Mouse (Mus musculus) CH12.LX (cell line): Measurements from ENCODE around the gene Lefty1. TPM values are rescaled to one million over a fixed set of nuclear protein-coding genes. Genes with fewer than 3 reads are reported as not detected.

Experiments
- DNase-seq: peaks from one replicate; pipeline ENCODE4 v3.0.0-alpha.2; 2013; ENCODE audit errors: extremely low read depth
- H3K27ac ChIP-seq: 2 replicates; pipeline ENCODE4 v1.5.1; 2012; ENCODE audit warnings: low read depth, mild to moderate bottlenecking, control low read depth, moderate library complexity; ENCODE audit not compliant: insufficient read depth
- H3K27me3 ChIP-seq: replicated peaks from 2 replicates; pipeline ENCODE3; 2012; ENCODE audit warnings: inconsistent platforms
- H3K36me3 ChIP-seq, 2 experiments: replicated peaks in 1 of 2; 2 replicates each; pipeline versions ENCODE3 to v1.6.1; 2012; ENCODE audit warnings: inconsistent platforms in 1 of 2, low read length in 1 of 2, mild to moderate bottlenecking in 1 of 2, mixed read lengths in 1 of 2, moderate library complexity in 1 of 2; ENCODE audit not compliant: control insufficient read depth in 1 of 2, insufficient read depth in 1 of 2
- H3K4me1 ChIP-seq, 2 experiments: 2 replicates each; pipeline ENCODE4 v1.6.1; 2012; ENCODE audit warnings: inconsistent platforms in 1 of 2, moderate library complexity in 1 of 2; ENCODE audit not compliant: insufficient read depth in 2 of 2, control insufficient read depth in 1 of 2
- H3K4me2 ChIP-seq: 2 replicates; pipeline ENCODE4 v1.6.1; 2012; ENCODE audit warnings: low read depth, mild to moderate bottlenecking, control low read depth; ENCODE audit not compliant: poor library complexity, insufficient read depth, severe bottlenecking
- H3K4me3 ChIP-seq, 3 experiments: fragments of 150-350 bp in 1 of 3; sonication (generic) in 1 of 3; replicated peaks in 1 of 3; 2 replicates each; pipeline versions ENCODE3 to v1.5.1; 2011 to 2012; ENCODE audit warnings: low read depth in 2 of 3, low read length in 2 of 3, mild to moderate bottlenecking in 2 of 3, moderate library complexity in 2 of 3, control low read depth in 1 of 3, improper control_type of control experiment in 1 of 3, inconsistent platforms in 1 of 3, mixed read lengths in 1 of 3; ENCODE audit not compliant: poor library complexity in 1 of 3
- H3K79me2 ChIP-seq: replicated peaks from 2 replicates; pipeline ENCODE4 v1.6.1; 2012; ENCODE audit warnings: mild to moderate bottlenecking, moderate library complexity; ENCODE audit not compliant: control insufficient read depth, poor library complexity, insufficient read depth, severe bottlenecking; ENCODE audit errors: extremely low read depth
- H3K9ac ChIP-seq: 2 replicates; pipeline ENCODE4 v1.6.1; 2012; ENCODE audit warnings: low read depth, mild to moderate bottlenecking, control low read depth, moderate library complexity; ENCODE audit not compliant: insufficient read depth
- H3K9me3 ChIP-seq: replicated peaks from 2 replicates; pipeline ENCODE3; 2012; ENCODE audit warnings: low read length, inconsistent platforms, mixed read lengths
- BHLHE40 ChIP-seq: IDR thresholded peaks from 2 replicates; pipeline ENCODE4 v1.6.1; 2011; ENCODE audit warnings: mild to moderate bottlenecking, low read depth, low read length, improper control_type of control experiment
- CHD1 ChIP-seq: IDR thresholded peaks from 2 replicates; pipeline ENCODE4 v1.6.1; 2012; ENCODE audit warnings: low read depth, low read length, improper control_type of control experiment, inconsistent platforms
- CTCF ChIP-seq, 2 experiments: IDR thresholded peaks in 1 of 2; conservative IDR thresholded peaks in 1 of 2; 2 replicates each; pipeline ENCODE4 v1.5.1; 2011 to 2012; ENCODE audit warnings: low read depth in 2 of 2, low read length in 2 of 2, improper control_type of control experiment in 1 of 2, inconsistent platforms in 1 of 2, mild to moderate bottlenecking in 1 of 2, moderate library complexity in 1 of 2
- E2F4 ChIP-seq: IDR thresholded peaks from 2 replicates; pipeline ENCODE4 v1.6.1; 2011; ENCODE audit warnings: low read depth, low read length, improper control_type of control experiment; ENCODE audit not compliant: insufficient replicate concordance
- ELF1 ChIP-seq: IDR thresholded peaks from 2 replicates; pipeline ENCODE4 v1.6.1; 2014; ENCODE audit warnings: low read depth, mild to moderate bottlenecking, inconsistent platforms, low read length, improper control_type of control experiment
- EP300 ChIP-seq: IDR thresholded peaks from 2 replicates; pipeline ENCODE4 v1.6.1; 2011; ENCODE audit warnings: low read length, improper control_type of control experiment
- GABPA ChIP-seq: IDR thresholded peaks from 2 replicates; pipeline ENCODE4 v1.6.1; 2012; ENCODE audit warnings: low read depth, low read length, improper control_type of control experiment, inconsistent platforms; ENCODE audit not compliant: insufficient replicate concordance
- IRF4 ChIP-seq: IDR thresholded peaks from 2 replicates; pipeline ENCODE4 v1.6.1; 2014; ENCODE audit warnings: low read depth, mild to moderate bottlenecking, inconsistent platforms, low read length, improper control_type of control experiment
- JUN ChIP-seq: IDR thresholded peaks from 2 replicates; pipeline ENCODE4 v1.6.1; 2011; ENCODE audit warnings: low read depth, mild to moderate bottlenecking, low read length, improper control_type of control experiment, moderate library complexity; ENCODE audit not compliant: insufficient read depth
- KAT2A ChIP-seq: IDR thresholded peaks from 2 replicates; pipeline ENCODE4 v1.6.1; 2012; ENCODE audit warnings: low read length, improper control_type of control experiment, inconsistent platforms; ENCODE audit not compliant: insufficient replicate concordance
- MAFK ChIP-seq: IDR thresholded peaks from 2 replicates; pipeline ENCODE4 v1.6.1; 2011; ENCODE audit warnings: low read length, improper control_type of control experiment; ENCODE audit not compliant: insufficient replicate concordance
- MAX ChIP-seq: IDR thresholded peaks from 2 replicates; pipeline ENCODE4 v1.6.1; 2011; ENCODE audit warnings: low read length, improper control_type of control experiment
- MAZ ChIP-seq: IDR thresholded peaks from 2 replicates; pipeline ENCODE4 v1.6.1; 2012; ENCODE audit warnings: low read depth, mild to moderate bottlenecking, inconsistent platforms, low read length, improper control_type of control experiment, moderate library complexity
- MEF2A ChIP-seq: IDR thresholded peaks from 2 replicates; pipeline ENCODE4 v1.6.1; 2014; ENCODE audit warnings: low read depth, mild to moderate bottlenecking, inconsistent platforms, low read length, improper control_type of control experiment, borderline replicate concordance
- MXI1 ChIP-seq: IDR thresholded peaks from 2 replicates; pipeline ENCODE4 v1.6.1; 2011; ENCODE audit warnings: mild to moderate bottlenecking, low read depth, low read length, improper control_type of control experiment
- MYC ChIP-seq: IDR thresholded peaks from 2 replicates; pipeline ENCODE4 v1.6.1; 2011; ENCODE audit warnings: low read depth, mild to moderate bottlenecking, improper control_type of control experiment, low read length
- NELFE ChIP-seq: IDR thresholded peaks from 2 replicates; pipeline ENCODE4 v1.6.1; 2011; ENCODE audit warnings: low read depth, low read length, improper control_type of control experiment
- NRF1 ChIP-seq: IDR thresholded peaks from 2 replicates; pipeline ENCODE4 v1.6.1; 2014; ENCODE audit warnings: low read depth, mild to moderate bottlenecking, inconsistent platforms, low read length, improper control_type of control experiment, moderate library complexity
- PAX5 ChIP-seq: IDR thresholded peaks from 2 replicates; pipeline ENCODE4 v1.6.1; 2012; ENCODE audit warnings: low read length, inconsistent platforms, mixed read lengths
- POLR2A ChIP-seq: IDR thresholded peaks from 2 replicates; pipeline ENCODE4 v1.6.1; 2011; ENCODE audit warnings: low read depth, mild to moderate bottlenecking, improper control_type of control experiment, low read length
- POLR2AphosphoS2 ChIP-seq: IDR thresholded peaks from 2 replicates; pipeline ENCODE4 v1.6.1; 2011; ENCODE audit warnings: low read depth, low read length, improper control_type of control experiment
- RAD21 ChIP-seq: IDR thresholded peaks from 2 replicates; pipeline ENCODE4 v1.6.1; 2011; ENCODE audit warnings: low read depth, mild to moderate bottlenecking, low read length, improper control_type of control experiment, moderate library complexity
- RCOR1 ChIP-seq: conservative IDR thresholded peaks from 2 replicates; pipeline ENCODE4 v1.6.1; 2012; ENCODE audit warnings: low read depth, mild to moderate bottlenecking, inconsistent platforms, low read length, improper control_type of control experiment
- SIN3A ChIP-seq: IDR thresholded peaks from 2 replicates; pipeline ENCODE4 v1.6.1; 2012; ENCODE audit warnings: low read length, improper control_type of control experiment, inconsistent platforms
- TBP ChIP-seq: conservative IDR thresholded peaks from 2 replicates; pipeline ENCODE4 v1.6.1; 2011; ENCODE audit warnings: low read depth, low read length, improper control_type of control experiment
- UBTF ChIP-seq: IDR thresholded peaks from 2 replicates; pipeline ENCODE4 v1.6.1; 2012; ENCODE audit warnings: low read depth, mild to moderate bottlenecking, inconsistent platforms, low read length, improper control_type of control experiment, moderate library complexity
- USF1 ChIP-seq: IDR thresholded peaks from 2 replicates; pipeline ENCODE4 v1.6.1; 2014; ENCODE audit warnings: low read depth, mild to moderate bottlenecking, inconsistent platforms, low read length, improper control_type of control experiment
- USF2 ChIP-seq: conservative IDR thresholded peaks from 2 replicates; pipeline ENCODE4 v1.6.1; 2011; ENCODE audit warnings: low read depth, low read length, improper control_type of control experiment
- ZC3H11A ChIP-seq: IDR thresholded peaks from 2 replicates; pipeline ENCODE4 v1.6.1; 2012; ENCODE audit warnings: low read depth, mild to moderate bottlenecking, inconsistent platforms, low read length, improper control_type of control experiment
- ZKSCAN1 ChIP-seq: IDR thresholded peaks from 2 replicates; pipeline ENCODE4 v1.6.1; 2012; ENCODE audit warnings: low read depth, inconsistent platforms, low read length, improper control_type of control experiment, borderline replicate concordance
- ZMIZ1 ChIP-seq: IDR thresholded peaks from 2 replicates; pipeline ENCODE4 v1.6.1; 2012; ENCODE audit warnings: low read depth, mild to moderate bottlenecking, inconsistent platforms, low read length, improper control_type of control experiment
- ZNF384 ChIP-seq: IDR thresholded peaks from 2 replicates; pipeline ENCODE4 v1.6.1; 2012; ENCODE audit warnings: low read depth, low read length, improper control_type of control experiment, inconsistent platforms
- dilution Hi-C: fragments of 300-500 bp; cut with MboI; formaldehyde crosslinking; loops from 2 replicates; pipeline ENCODE4 v1.14.3; 2020; ENCODE audit warnings: low sequenced_read_pairs; ENCODE audit not compliant: extremely low pct_unique_long_range_greater_than_20kb, extremely low pct_ligation_motif_present
- in situ Hi-C: fragments of 300-500 bp; cut with MboI; formaldehyde crosslinking; loops from 3 replicates; pipeline ENCODE4 v1.14.3; 2019; ENCODE audit warnings: low sequenced_read_pairs, low pct_ligation_motif_present, low pct_unique_long_range_greater_than_20kb, mixed read lengths
- polyA plus RNA-seq: library from polyadenylated mRNA; unstranded; fragments of >175 nt; gene quantifications from 2 replicates; pipeline ENCODE4 v1.2.1, GENCODE M21; 2012; ENCODE audit warnings: low read depth; ENCODE audit not compliant: insufficient read length
- total RNA-seq, 2 experiments: library from RNA; depleted of rRNA; stranded (reverse); fragments of 300-350 nt in 1 of 2; fragments of >200 nt in 1 of 2; gene quantifications; 2 replicates each; pipeline ENCODE4 v1.2.3; 2012 to 2014

Gene Lefty1
- total and polyA plus RNA-seq, 3 experiments = not detected

GRCm38 (mm10) chr1:180972941-180973340, 38.1 kb downstream of the Lefty1 start:
- dilution Hi-C loops = no loop called here
- Histone ChIP-seq H3K4me3 (no peak overlapping the region), H3K79me2 (no peaks in the 10 kb centered on the region)
- TF ChIP-seq RAD21 (no peak), POLR2AphosphoS2 (no peak), NELFE (no peak), ZNF384 (no peak), IRF4 (no peak), ELF1 (no peak), CHD1 (no peak), USF1 (no peak)
- TF ChIP-seq, all 38 proteins: peak for 0
- in situ Hi-C loops = loop anchor here (5.0 kb wide), 1 partner anchor 51 kb away; no protein-coding TSS in a partner anchor
- H3K27me3 ChIP-seq = no peaks in the 10 kb centered on the region
- H3K9me3 ChIP-seq = no peaks in the 10 kb centered on the region
- H3K27ac ChIP-seq = no peak overlapping the region
- H3K4me1 ChIP-seq = peaks cover 5 to 31% of the 10 kb centered on the region in 2 experiments
- DNase-seq = no peak
- no peak overlapping the region for H3K9ac ChIP-seq
- no peak overlapping the region for H3K4me2 ChIP-seq
- peaks cover 0 to 16% of the 10 kb centered on the region in 2 experiments for H3K36me3 ChIP-seq

- dilution Hi-C loops = no loop called here
- in situ Hi-C loops = loop anchor here (5.0 kb wide), 1 partner anchor 52 kb away; no protein-coding TSS in a partner anchor
- no peaks in the 10 kb centered on the region for H3K79me2 ChIP-seq
- peak; percentile 71 for DNase-seq
- peaks cover 5 to 31% of the 10 kb centered on the region in 2 experiments for H3K4me1 ChIP-seq
- H3K27ac ChIP-seq = no peak overlapping the region
- H3K4me3 ChIP-seq = no peak overlapping the region
- H3K9me3 ChIP-seq = no peaks in the 10 kb centered on the region
- H3K4me2 ChIP-seq = no peak overlapping the region
- peaks cover 0 to 11% of the 10 kb centered on the region in 2 experiments for H3K36me3 ChIP-seq
- H3K27me3 ChIP-seq = no peaks in the 10 kb centered on the region
- no peak overlapping the region for H3K9ac ChIP-seq
- TF ChIP-seq MXI1 (no peak), MAZ (no peak), POLR2AphosphoS2 (no peak), IRF4 (no peak), NELFE (no peak), GABPA (no peak), TBP (no peak), PAX5 (no peak), EP300 (no peak), POLR2A (no peak), JUN (no peak), ZMIZ1 (no peak), MAFK (no peak), RCOR1 (no peak), UBTF (no peak), ZKSCAN1 (no peak), KAT2A (no peak), CTCF (conservative IDR thresholded peaks at IDR 0.05 in 1 of 2, IDR thresholded peaks at IDR 0.05 in 1 of 2; ENCODE audit: low read depth in 2 of 2, low read length in 2 of 2) (peak; percentile 87 to 94), NRF1 (no peak), USF2 (no peak), E2F4 (no peak), ZC3H11A (peak; percentile 9; the same call in 1 of the 2 replicates), RAD21 (peak; percentile 68), CHD1 (no peak), ZNF384 (peak; percentile 68), SIN3A (no peak), MEF2A (no peak), BHLHE40 (no peak), MYC (no peak), ELF1 (no peak), MAX (no peak)
Observed at GRCm38 (mm10) chr1:180974126-180974746, 39.4 kb downstream of the Lefty1 start.
